Mouse (Mus musculus) lung, postnatal 10 days (tissue): ENCODE results near the gene Tgif2lx1.
"Not testable (repeated sequence)": the region's sequence is repeated elsewhere in the genome, so short reads cannot be mapped to it uniquely, and the experiment has no call there.

ENCODE experiments used
- DNase-seq: peaks from one replicate; pipeline ENCODE4 v3.0.0; 2021

The Tgif2lx1 gene

DNA sequence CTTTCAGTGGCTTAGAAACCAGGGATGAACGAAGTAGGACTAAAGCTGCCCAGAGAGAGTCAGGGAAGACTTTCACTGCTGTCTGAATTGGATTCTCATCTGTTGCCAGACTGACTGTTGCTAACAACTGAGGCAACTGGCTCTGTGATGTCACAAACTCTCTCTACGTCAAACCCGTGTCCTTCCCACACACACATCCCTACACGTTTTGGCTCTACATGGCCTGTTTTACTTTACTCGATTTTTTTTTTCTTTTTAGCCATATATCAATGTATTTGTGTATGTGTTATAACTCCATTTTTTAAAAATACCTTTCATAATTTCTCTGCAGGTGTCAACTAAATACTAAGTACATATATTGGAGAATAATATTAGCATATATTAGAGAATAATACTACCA, at the start of gene Tgif2lx1:
Gene Tgif2lx1, minus strand, starts transcription at position 101 of the 400 bp plus-strand sequence.
- not testable (repeated sequence) for DNase-seq
